Mouse (Mus musculus) stomach, embryonic 15.5 days (tissue): Measurements from ENCODE around the gene Sergef. TPM values are rescaled to one million over a fixed set of nuclear protein-coding genes. Genes with fewer than 3 reads are reported as not detected.
A peak's percentile ranks its signal among the peaks of the same experiment; 100 is the strongest.

Experiments used
- ATAC-seq: fragments of 200-750 bp; cut with Nextera tagmentation; 2 replicates; pipeline ENCODE4 v1.8.0; 2017; ENCODE audit warnings: low read depth, moderate number of reproducible peaks, moderate TSS enrichment; ENCODE audit not compliant: insufficient read depth, low FRiP score
- H3K27ac ChIP-seq: fragments of 300-500 bp; sonication (generic); 2 replicates; pipeline ENCODE4 v1.5.1; 2015; ENCODE audit warnings: mild to moderate bottlenecking, inconsistent platforms
- H3K27me3 ChIP-seq: fragments of 300-500 bp; sonication (generic); replicated peaks from 2 replicates; pipeline ENCODE4 v1.6.1; 2015; ENCODE audit warnings: inconsistent platforms
- H3K36me3 ChIP-seq: fragments of 300-500 bp; sonication (generic); 2 replicates; pipeline ENCODE4 v1.6.1; 2015; ENCODE audit warnings: inconsistent platforms
- H3K4me1 ChIP-seq: fragments of 300-500 bp; sonication (generic); 2 replicates; pipeline ENCODE4 v1.6.1; 2015; ENCODE audit warnings: inconsistent platforms
- H3K4me2 ChIP-seq: fragments of 300-500 bp; sonication (generic); 2 replicates; pipeline ENCODE4 v1.6.1; 2015; ENCODE audit warnings: mild to moderate bottlenecking, inconsistent platforms
- H3K4me3 ChIP-seq: fragments of 300-500 bp; sonication (generic); replicated peaks from 2 replicates; pipeline ENCODE4 v1.5.1; 2015; ENCODE audit warnings: inconsistent platforms
- H3K9ac ChIP-seq: fragments of 300-500 bp; sonication (generic); 2 replicates; pipeline ENCODE4 v1.6.1; 2015; ENCODE audit warnings: inconsistent platforms
- H3K9me3 ChIP-seq: fragments of 300-500 bp; sonication (generic); 2 replicates; pipeline ENCODE4 v1.6.1; 2016; ENCODE audit warnings: inconsistent platforms
- WGBS: fragments of 180-500 bp; shearing (Covaris S2); methylation state at CpG from one replicate; pipeline ENCODE4 v1.1.7; 2015; 5-methylcytosine and 5-hydroxymethylcytosine counted together
- polyA plus RNA-seq: library from polyadenylated mRNA; unstranded; fragments of >200 nt; fragmentation: Nextera tagmentation; extraction: Ambion mirVana; gene quantifications from 2 replicates; pipeline ENCODE4 v1.2.1, GENCODE M21; 2015

The Sergef gene
- polyA plus RNA-seq, 1 experiment from 2014 or later = 17.2 TPM

DNA sequence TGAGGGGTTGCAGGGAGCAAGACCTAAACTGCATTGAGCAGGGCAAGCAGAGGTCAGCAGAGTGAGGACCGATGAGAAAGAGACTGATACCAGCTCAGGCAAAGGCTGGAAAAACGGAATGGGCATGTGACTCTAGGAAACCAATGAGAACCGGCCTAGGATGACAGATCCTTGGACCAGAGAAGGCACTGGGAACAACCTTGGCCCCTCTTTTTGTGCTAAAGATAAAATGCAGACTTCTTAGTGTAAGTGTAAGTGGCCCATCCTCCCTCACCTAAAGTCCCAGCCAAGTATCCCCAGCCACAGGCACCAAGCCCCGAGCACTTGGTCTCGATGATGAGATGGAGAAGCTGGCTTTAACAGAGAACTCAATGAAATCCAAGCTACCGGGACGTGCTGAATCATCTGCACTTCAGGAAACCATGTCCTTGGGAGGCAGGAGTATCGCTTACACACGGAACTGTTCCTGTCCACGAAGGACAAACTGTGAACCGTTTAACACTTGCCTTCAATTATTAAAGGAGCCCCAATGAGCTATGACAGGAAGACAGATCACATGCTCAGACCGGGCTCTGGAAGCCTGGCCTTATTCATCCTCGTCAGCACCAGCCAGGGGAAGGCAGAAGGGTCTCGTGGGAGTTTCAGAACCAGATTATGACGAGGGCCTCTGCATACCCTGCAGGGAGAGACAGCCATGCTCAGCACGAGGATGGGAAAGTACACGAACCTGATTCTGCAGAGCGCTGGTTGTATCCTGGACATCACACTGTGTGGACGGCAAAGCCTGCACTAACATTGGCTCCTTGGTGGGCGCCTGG lies 87.5 kb downstream of the Sergef start:
- Histone ChIP-seq H3K9ac (no peak overlapping the region), H3K27me3 (no peaks in the 10 kb centered on the region), H3K4me1 (peaks cover 10% of the 10 kb centered on the region; the same call in 1 of the 2 replicates), H3K4me2 (no peak overlapping the region), H3K27ac (no peak overlapping the region), H3K4me3 (no peak overlapping the region), H3K36me3 (no peaks in the 10 kb centered on the region), H3K9me3 (no peaks in the 10 kb centered on the region)
- 54% methylated on average over 20 of the region's 20 CpGs for WGBS
- ATAC-seq = no peak

DNA sequence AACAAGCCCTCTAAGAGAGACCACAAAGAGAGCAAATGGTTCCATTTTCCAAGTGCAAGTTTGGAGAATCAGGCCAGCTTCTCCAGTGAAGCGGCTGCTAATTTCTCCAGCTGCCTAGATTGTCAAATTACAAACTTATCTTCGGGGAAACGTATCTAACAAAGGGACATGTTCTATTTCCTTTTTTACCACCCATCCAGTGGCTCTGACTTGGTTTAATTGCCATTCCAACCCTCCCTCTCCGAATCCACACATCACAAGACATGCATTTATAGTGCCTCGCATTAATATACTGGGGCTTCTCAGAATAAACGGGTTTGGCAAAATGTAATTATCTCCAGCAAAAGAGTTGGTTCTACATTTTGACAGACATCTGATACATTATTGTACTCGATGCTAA lies 88.4 kb downstream of the Sergef start:
- Histone ChIP-seq H3K9me3 (no peaks in the 10 kb centered on the region), H3K4me3 (no peak overlapping the region), H3K4me1 (peaks cover 10% of the 10 kb centered on the region; the same call in 1 of the 2 replicates), H3K27ac (no peak overlapping the region), H3K4me2 (no peak overlapping the region), H3K9ac (no peak overlapping the region), H3K27me3 (no peaks in the 10 kb centered on the region), H3K36me3 (no peaks in the 10 kb centered on the region)
- WGBS = 86% methylated on average over 7 of the region's 7 CpGs
- ATAC-seq = no peak

DNA sequence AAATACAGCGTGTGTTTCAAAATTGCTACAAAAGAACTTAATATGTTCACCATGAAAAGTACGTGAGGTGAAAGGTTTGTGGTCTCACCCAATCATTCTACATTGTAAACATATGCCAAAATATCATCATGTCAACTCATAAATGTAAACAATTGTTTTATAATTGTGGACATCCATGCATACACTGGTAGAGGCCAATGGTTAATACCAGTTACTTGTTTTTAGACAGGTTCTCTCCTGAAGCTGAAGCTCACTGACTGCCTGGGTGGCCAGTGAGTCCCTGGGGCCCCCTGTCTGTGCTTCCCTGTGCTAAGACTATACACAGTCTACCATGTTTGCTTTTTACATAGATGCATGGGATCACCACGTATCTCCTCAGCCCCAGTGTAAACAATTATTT lies 91.5 kb downstream of the Sergef start:
- Histone ChIP-seq H3K4me1 (no peaks in the 10 kb centered on the region), H3K4me2 (no peak overlapping the region), H3K9me3 (no peaks in the 10 kb centered on the region), H3K27me3 (no peaks in the 10 kb centered on the region), H3K4me3 (no peak overlapping the region), H3K27ac (no peak overlapping the region), H3K9ac (no peak overlapping the region), H3K36me3 (no peaks in the 10 kb centered on the region)
- no peak for ATAC-seq
- 75% methylated on average over 3 of the region's 3 CpGs for WGBS

DNA sequence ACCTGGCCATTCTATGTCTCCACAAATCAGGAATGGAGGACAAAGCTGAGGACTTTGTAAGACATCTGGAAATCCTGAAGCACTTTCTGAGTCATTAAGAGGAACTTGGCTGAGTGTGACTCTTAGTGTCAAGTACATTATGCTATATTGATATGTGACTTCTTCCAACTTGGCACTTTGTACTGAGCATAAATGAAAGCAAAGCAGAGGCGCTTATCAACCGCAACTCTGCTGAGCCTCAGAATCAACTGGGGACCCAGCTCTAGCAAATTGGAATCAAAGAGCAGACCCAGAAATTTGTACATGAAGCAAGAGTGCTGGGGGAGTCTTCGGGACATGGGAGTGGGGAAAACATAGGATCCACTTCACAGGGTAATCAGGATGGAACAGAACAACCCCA lies 92.0 kb downstream of the Sergef start:
- Histone ChIP-seq H3K9ac (no peak overlapping the region), H3K27ac (no peak overlapping the region), H3K9me3 (no peaks in the 10 kb centered on the region), H3K4me1 (no peaks in the 10 kb centered on the region), H3K36me3 (no peaks in the 10 kb centered on the region), H3K4me3 (no peak overlapping the region), H3K4me2 (no peak overlapping the region), H3K27me3 (no peaks in the 10 kb centered on the region)
- WGBS = 88% methylated on average over 3 of the region's 3 CpGs
- no peak for ATAC-seq

DNA sequence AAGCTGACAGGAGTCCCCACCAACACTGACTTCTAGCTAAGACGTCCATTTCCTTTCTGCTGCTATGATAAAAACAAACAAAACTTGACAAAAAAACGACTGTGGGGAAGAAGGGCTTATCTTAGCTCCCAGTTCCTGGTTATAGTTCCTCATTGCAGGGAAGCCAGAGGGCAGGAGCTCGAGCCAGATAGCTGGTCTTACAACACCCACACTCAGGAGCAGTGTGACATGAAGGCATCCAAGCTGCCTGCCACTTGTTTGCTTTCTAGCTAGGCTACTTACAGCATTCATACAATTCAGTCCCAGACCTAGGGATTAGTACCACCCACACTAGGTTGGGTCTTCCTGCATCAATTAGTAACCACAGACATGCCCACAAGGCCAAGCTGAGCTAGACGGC lies 93.1 kb downstream of the Sergef start:
- no peak for ATAC-seq
- Histone ChIP-seq H3K36me3 (no peaks in the 10 kb centered on the region), H3K4me2 (no peak overlapping the region), H3K27ac (no peak overlapping the region), H3K9ac (no peak overlapping the region), H3K9me3 (no peaks in the 10 kb centered on the region), H3K4me1 (no peaks in the 10 kb centered on the region), H3K27me3 (no peaks in the 10 kb centered on the region), H3K4me3 (no peak overlapping the region)
- WGBS = 34% methylated on average over 4 of the region's 4 CpGs

DNA sequence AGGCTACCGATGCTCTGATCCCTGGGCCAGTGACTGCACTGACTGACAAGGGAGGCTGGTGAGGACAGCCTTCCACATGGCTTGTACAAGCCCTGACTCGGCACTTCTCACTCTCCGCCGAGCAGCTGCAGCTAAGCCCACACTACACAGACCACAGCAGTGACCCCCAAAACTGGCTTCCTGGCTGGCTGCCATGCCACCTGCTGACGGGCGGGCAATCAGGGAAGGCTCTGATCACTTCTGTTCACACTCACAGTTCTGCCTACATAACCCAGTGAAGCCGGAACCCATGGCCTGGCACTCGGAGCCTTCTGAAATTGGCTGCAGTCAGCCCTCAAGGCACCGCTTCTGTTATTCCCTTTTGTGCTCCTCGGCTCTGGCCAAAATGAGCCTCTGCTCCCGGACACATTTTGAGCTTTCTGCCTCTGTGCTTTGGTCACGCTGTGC lies 95.4 kb downstream of the Sergef start:
- Histone ChIP-seq H3K9ac (no peak overlapping the region), H3K27ac (no peak overlapping the region), H3K4me2 (no peak overlapping the region), H3K27me3 (no peaks in the 10 kb centered on the region), H3K4me3 (no peak overlapping the region), H3K36me3 (no peaks in the 10 kb centered on the region), H3K9me3 (no peaks in the 10 kb centered on the region), H3K4me1 (no peaks in the 10 kb centered on the region)
- WGBS = 73% methylated on average over 12 of the region's 12 CpGs
- no peak for ATAC-seq

DNA sequence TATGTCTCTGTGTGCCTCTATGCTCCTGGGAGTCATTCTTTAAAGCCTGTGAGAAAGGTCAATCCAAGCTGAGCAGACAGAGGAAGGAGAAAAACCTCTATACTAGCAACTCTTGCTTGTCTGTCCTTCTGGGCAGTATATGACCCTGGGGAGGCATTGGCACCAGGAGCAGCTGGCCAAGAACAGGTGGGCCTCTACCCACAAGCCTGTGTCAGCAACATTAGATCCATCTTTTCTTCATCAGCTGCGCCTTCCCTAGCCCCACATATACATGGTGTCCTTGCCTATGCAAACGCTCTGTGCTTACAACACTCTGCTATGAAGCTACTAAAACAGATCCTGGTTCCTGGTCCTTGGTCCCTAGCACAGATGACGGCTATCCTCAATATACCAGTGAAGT lies 97.5 kb downstream of the Sergef start:
- WGBS = 95% methylated on average over 3 of the region's 3 CpGs

DNA sequence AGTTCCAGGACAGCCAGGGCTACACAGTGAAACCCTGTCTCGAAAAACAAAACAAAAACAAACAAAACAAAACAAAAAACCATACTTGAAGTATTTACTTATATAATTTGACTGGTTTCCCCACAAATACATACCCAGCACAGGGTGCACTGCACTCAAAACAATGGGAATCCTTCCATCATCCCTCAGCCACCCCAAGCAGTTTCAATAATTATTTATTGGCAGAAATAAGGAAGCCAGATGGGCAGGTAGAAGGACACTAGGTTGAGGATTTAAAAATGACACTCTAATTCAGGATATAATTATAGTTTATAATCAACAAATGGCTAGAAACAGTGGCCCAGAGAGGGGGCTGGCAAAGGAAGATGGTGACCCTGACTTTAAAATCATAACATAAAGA lies 99.0 kb downstream of the Sergef start:
- Histone ChIP-seq H3K9me3 (no peaks in the 10 kb centered on the region), H3K36me3 (no peaks in the 10 kb centered on the region), H3K4me3 (no peak overlapping the region), H3K9ac (no peak overlapping the region), H3K4me2 (no peak overlapping the region), H3K27ac (no peak overlapping the region), H3K27me3 (no peaks in the 10 kb centered on the region), H3K4me1 (no peaks in the 10 kb centered on the region)
- ATAC-seq = no peak
- 61% methylated on average over 1 of the region's 1 CpGs for WGBS

More for the DNA sequence above, 97.5 kb downstream of the Sergef start:
- Histone ChIP-seq H3K27ac (no peak overlapping the region), H3K9me3 (no peaks in the 10 kb centered on the region), H3K36me3 (no peaks in the 10 kb centered on the region), H3K4me3 (no peak overlapping the region), H3K27me3 (no peaks in the 10 kb centered on the region), H3K4me2 (no peak overlapping the region), H3K4me1 (no peaks in the 10 kb centered on the region), H3K9ac (no peak overlapping the region)
- ATAC-seq = no peak

DNA sequence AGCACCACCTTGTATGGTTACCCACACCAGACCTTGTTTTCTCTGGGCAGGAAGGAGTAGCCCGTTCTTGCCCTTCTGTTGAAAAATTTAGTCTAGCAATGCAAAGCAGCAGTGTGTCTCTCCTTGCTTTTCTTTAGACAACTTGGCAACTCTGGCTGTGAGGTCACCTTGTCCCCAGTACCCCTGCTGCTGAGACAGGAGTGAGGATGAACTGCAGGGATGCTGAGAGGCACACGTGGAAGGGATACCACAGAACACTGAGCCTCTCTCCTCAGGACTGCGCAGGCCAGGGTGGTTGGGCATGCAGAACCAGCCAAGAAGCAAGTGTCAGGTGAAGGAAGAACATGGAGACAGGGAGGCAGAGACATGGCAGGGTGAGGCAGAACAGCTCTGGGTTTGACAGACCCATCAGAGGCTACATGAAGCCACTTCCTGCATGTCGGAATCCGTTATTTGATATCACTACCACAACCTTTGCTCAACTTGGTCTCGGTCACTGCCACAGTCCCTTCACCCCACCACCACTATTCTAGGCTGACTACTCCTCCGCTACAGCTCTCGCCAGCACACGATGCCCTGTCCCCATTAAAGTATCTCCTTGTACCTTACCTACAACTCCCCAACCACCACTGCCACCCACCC lies 103.0 kb downstream of the Sergef start:
- Histone ChIP-seq H3K4me1 (no peaks in the 10 kb centered on the region), H3K27me3 (no peaks in the 10 kb centered on the region), H3K36me3 (no peaks in the 10 kb centered on the region), H3K27ac (no peak overlapping the region), H3K9me3 (no peaks in the 10 kb centered on the region), H3K9ac (no peak overlapping the region), H3K4me2 (no peak overlapping the region), H3K4me3 (no peak overlapping the region)
- WGBS = 89% methylated on average over 9 of the region's 9 CpGs
- no peak for ATAC-seq

DNA sequence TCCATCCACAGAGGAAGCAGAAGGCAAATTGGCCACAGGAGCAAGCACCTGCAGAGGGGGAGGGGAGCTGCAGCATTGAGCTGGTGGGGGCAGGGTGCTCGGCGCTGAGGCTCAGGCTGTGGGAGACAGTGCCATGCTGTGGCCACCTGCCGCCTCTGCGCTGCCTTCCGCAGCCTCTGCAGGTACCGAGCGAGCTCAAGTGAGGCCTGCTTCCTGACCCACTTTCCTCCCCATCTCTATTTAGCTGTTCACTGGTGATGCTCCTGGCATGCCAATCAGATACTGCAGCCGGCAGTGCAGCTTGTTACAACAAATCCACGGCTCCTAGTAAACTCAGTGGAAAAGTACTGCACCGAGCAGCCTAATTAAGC lies 104.2 kb downstream of the Sergef start:
- no peak overlapping the region for H3K4me2 ChIP-seq
- H3K36me3 ChIP-seq = no peaks in the 10 kb centered on the region
- H3K27ac ChIP-seq = no peak overlapping the region
- H3K4me1 ChIP-seq = no peaks in the 10 kb centered on the region
- no peaks in the 10 kb centered on the region for H3K9me3 ChIP-seq
- 29% methylated on average over 10 of the region's 10 CpGs for WGBS
- H3K9ac ChIP-seq = no peak overlapping the region
- ATAC-seq = peak; percentile 75; the same call in 1 of the 2 replicates
- no peak overlapping the region for H3K4me3 ChIP-seq
- H3K27me3 ChIP-seq = no peaks in the 10 kb centered on the region

DNA sequence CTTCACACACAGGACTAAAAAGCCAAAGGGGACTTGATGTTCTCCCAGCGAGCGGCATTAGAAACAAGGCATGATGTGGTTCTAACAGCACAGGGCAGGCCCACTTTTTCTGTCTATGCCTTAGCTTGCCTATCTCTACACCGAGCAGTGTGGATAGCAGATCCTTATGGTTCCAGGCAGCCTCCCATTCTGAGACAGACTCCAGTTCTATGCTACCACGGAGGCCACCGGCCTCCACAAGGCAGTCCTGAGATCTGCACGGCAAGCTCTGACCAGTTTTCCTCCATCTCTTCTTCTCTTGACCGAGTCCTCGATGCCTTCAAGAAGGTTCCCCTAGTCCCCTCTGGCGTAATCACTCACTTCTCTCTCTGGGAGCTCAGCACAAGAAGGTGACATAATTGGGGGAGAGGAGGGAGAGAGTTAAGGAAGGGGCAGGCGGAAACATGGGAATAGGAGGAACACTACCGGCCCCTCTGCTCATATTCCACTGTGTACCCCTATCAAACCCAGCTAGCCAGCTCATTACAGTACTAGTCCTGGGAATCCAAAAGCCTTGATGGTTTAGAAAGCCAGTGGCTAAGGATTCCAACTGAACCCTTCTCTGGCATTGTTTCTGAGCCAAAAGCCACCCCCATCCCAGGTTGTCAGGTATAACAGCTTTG lies 104.7 kb downstream of the Sergef start:
- no peak for ATAC-seq
- Histone ChIP-seq H3K9me3 (no peaks in the 10 kb centered on the region), H3K4me1 (no peaks in the 10 kb centered on the region), H3K27ac (no peak overlapping the region), H3K9ac (no peak overlapping the region), H3K4me2 (no peak overlapping the region), H3K36me3 (no peaks in the 10 kb centered on the region), H3K27me3 (no peaks in the 10 kb centered on the region), H3K4me3 (no peak overlapping the region)
- 79% methylated on average over 11 of the region's 11 CpGs for WGBS

DNA sequence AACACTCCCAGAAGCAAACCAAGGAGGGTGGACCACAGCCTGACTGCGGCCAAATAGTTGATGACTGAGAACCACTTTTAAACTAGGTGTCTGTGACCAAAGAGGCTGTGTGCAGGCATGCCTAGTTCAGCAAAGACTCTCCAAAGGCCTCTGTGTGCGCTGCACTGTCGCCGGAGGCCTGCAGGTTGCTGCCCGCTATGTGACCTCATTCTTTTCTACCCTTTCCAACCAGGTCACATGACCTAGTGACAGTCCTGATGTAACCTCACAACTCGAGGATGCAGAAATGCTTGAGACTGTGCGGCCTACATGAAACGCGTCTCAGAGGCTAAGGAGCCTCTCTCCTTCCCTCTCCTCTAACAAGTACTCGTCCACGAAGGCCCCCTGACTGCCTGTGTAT lies 106.1 kb downstream of the Sergef start:
- Histone ChIP-seq H3K9me3 (no peaks in the 10 kb centered on the region), H3K27me3 (no peaks in the 10 kb centered on the region), H3K4me3 (no peak overlapping the region), H3K4me2 (no peak overlapping the region), H3K9ac (no peak overlapping the region), H3K27ac (no peak overlapping the region), H3K4me1 (no peaks in the 10 kb centered on the region), H3K36me3 (no peaks in the 10 kb centered on the region)
- no peak for ATAC-seq
- WGBS = 85% methylated on average over 11 of the region's 11 CpGs
